In the genomic region with DNA sequence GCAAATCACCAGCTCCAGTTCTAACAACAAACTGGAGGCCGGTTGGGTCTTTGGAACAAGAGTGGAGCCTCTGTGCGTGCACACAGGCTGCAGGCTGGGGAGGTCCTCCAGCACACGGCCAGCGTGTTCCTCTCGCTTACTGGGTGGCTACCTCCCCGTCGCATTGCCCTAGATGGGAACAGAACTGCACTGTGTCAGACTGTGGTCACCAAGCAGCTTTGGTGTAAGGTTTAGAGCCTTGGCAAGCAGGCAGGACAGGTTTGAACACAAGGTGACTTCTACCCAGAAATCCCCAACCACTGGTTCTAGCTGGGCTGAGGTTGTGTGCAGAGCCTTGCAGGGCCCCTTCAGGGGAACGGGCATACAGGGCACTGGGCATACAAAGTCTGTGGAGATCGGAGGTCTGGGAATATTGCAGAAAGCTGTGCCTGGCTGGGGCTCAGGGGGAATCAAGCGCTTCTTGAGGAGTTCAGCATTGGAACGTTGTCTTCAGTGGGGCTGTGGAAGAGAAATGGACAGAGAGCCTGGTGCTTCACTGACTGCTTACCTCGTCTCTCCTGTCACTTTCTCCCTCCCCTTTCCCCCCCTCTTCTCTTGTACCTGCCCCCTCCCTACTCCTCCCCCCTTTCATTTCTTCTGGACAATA, we compare ENCODE assay signal across 13 mouse cellular contexts.
DNase-seq lines count a peak whose midpoint lies in the region; ATAC-seq and TF ChIP-seq lines count a peak whose summit lies in the region.
"Had no signal": no experiment of that assay in that cellular context is flagged by ENCODE, and none has a peak within 500 bp of the region (broad histone marks: within the 10 kb centered on the region; RNA-seq: fewer than 3 reads in every experiment).

No protein-coding gene starts in this region.

- no peak for TF ChIP-seq CTCF in intestine, postnatal 0 days (IDR thresholded peaks at IDR 0.05; ENCODE audit: low read depth)

- no peaks in the 10 kb centered on the region for H3K36me3 ChIP-seq in intestine, postnatal 0 days (ENCODE audit: control insufficient read depth, insufficient read depth)
- H3K36me3 ChIP-seq in kidney, embryonic 15.5 days, result no peaks in the 10 kb centered on the region
- H3K36me3 ChIP-seq: embryonic facial prominence, embryonic 13.5 days; hindbrain, embryonic 15.5 days had no signal

- no peaks in the 10 kb centered on the region for H3K27me3 ChIP-seq in intestine, postnatal 0 days (replicated peaks; ENCODE audit: control insufficient read depth, insufficient read depth, low read length)
- no peaks in the 10 kb centered on the region for H3K27me3 ChIP-seq in kidney, embryonic 15.5 days
- H3K27me3 ChIP-seq: embryonic facial prominence, embryonic 13.5 days; hindbrain, embryonic 15.5 days had no signal

- H3K27ac ChIP-seq in intestine, postnatal 0 days (ENCODE audit: low read depth, low read length), result peak overlapping the region; percentile 41; the same call in 1 of the 2 replicates
- peak overlapping the region; percentile 70 for H3K27ac ChIP-seq in kidney, embryonic 15.5 days
- H3K27ac ChIP-seq: embryonic facial prominence, embryonic 13.5 days; heart, adult 2 months; hindbrain, embryonic 15.5 days had no signal

- no peak for ATAC-seq in intestine, postnatal 0 days
- ATAC-seq in kidney, embryonic 15.5 days (replicated peaks; ENCODE audit: low FRiP score), result no peak
- ATAC-seq in megakaryocyte, adult 5-6 weeks (ENCODE audit: poor library complexity, severe bottlenecking), result peak; percentile 34; the same call in 1 of the 2 replicates

- DNase-seq in kidney, adult 11 months, result peak; percentile 44
- DNase-seq in kidney, postnatal 14 days, result no peak
- no peak for DNase-seq in adrenal gland, adult 18-20 months (ENCODE audit: low spot score in 2 of 2)
- no peak for DNase-seq in right cerebral cortex, postnatal 4 days
- DNase-seq: cerebellum, adult 9-10 months; heart, adult 2 months; lung, postnatal 14 days; right cerebral cortex, postnatal 25 days had no signal

- H3K4me2 ChIP-seq in intestine, postnatal 0 days (replicated peaks; ENCODE audit: low read depth), result no peak overlapping the region
- H3K4me2 ChIP-seq in kidney, embryonic 15.5 days, result no peak overlapping the region
- H3K4me2 ChIP-seq: embryonic facial prominence, embryonic 13.5 days; hindbrain, embryonic 15.5 days had no signal

- no peaks in the 10 kb centered on the region for H3K4me1 ChIP-seq in intestine, postnatal 0 days (replicated peaks; ENCODE audit: control insufficient read depth, insufficient read depth, low read length)
- peaks cover 46% of the 10 kb centered on the region for H3K4me1 ChIP-seq in kidney, embryonic 15.5 days

- 61% methylated on average over 12 of the region's 12 CpGs for WGBS in intestine, postnatal 0 days
- 76% methylated on average over 12 of the region's 12 CpGs for WGBS in kidney, embryonic 15.5 days

- H3K4me3 ChIP-seq in intestine, postnatal 0 days (ENCODE audit: low read depth, low read length), result no peak overlapping the region
- H3K4me3 ChIP-seq in kidney, embryonic 15.5 days (replicated peaks), result no peak overlapping the region
- H3K4me3 ChIP-seq: embryonic facial prominence, embryonic 13.5 days; heart, adult 2 months; hindbrain, embryonic 15.5 days had no signal

- H3K9ac ChIP-seq in intestine, postnatal 0 days (ENCODE audit: low read depth, low read length), result 0 out of 2 replicates have a peak overlapping the region, but pooled peaks have one; percentile 3
- no peak overlapping the region for H3K9ac ChIP-seq in kidney, embryonic 15.5 days
- H3K9ac ChIP-seq: embryonic facial prominence, embryonic 13.5 days; hindbrain, embryonic 15.5 days had no signal

- H3K9me3 ChIP-seq in intestine, postnatal 0 days (ENCODE audit: control insufficient read depth), result no peaks in the 10 kb centered on the region
- H3K9me3 ChIP-seq in kidney, embryonic 15.5 days (replicated peaks), result no peaks in the 10 kb centered on the region
- H3K9me3 ChIP-seq: hindbrain, embryonic 15.5 days had no signal
